Mouse (Mus musculus) heart, postnatal 25 days (tissue): ENCODE measurements around the gene 1700001L19Rik. TPM values are rescaled to one million over a fixed set of nuclear protein-coding genes. Genes with fewer than 3 reads are reported as not detected.

Source experiments
- DNase-seq: peaks from one replicate; pipeline ENCODE4 v3.0.0; 2022; ENCODE audit warnings: low spot score
- intact Hi-C: fragments of 180-260 bp; cut with DNase I; formaldehyde crosslinking; loops from one replicate; pipeline ENCODE4 v1.15.1; 2025
- total RNA-seq, 2 experiments: library from RNA; stranded (reverse); gene quantifications; 2 replicates each; pipeline ENCODE4 v1.2.3; 2021

Gene 1700001L19Rik
- total RNA-seq, 2 experiments from 2014 or later = not detected

- no peak for DNase-seq
- intact Hi-C loops = no loop called here
Observed at GRCm38 (mm10) chr13:68603085-68603484, 5.9 kb downstream of the 1700001L19Rik start.

GRCm38 (mm10) chr13:68605689-68606126, 8.5 kb downstream of the 1700001L19Rik start:
- intact Hi-C loops = no loop called here
- peak; percentile 20 for DNase-seq

GRCm38 (mm10) chr13:68607652-68608405, 10.6 kb downstream of the 1700001L19Rik start:
- DNase-seq = no peak
- intact Hi-C loops = no loop called here

GRCm38 (mm10) chr13:68622792-68623191, 25.6 kb downstream of the 1700001L19Rik start:
- DNase-seq = no peak
- intact Hi-C loops = no loop called here

- DNase-seq = no peak
- intact Hi-C loops = no loop called here
Observed at GRCm38 (mm10) chr13:68627041-68627440, 29.8 kb downstream of the 1700001L19Rik start.

GRCm38 (mm10) chr13:68642786-68643185, 45.6 kb downstream of the 1700001L19Rik start:
- no peak for DNase-seq
- intact Hi-C loops = no loop called here

Other genes with a start within 250 kb of the 1700001L19Rik start
- gene Mtrr, start 15.3 kb upstream of the 1700001L19Rik start, total RNA-seq = 10 to 100 TPM; 17.2 to 17.9 TPM
- 10 to 100 TPM in 1 of 2 experiments, 1 to 10 TPM in 1; 9.2 to 10.2 TPM for gene Fastkd3, start 15.2 kb upstream of the 1700001L19Rik start, total RNA-seq